Mouse (Mus musculus) brain, embryonic 14.5 days (tissue): ENCODE measurements around the gene Ppp2r5c.

ENCODE experiments used
- CTCF ChIP-seq: fragments of 200-500 bp; IDR thresholded peaks from 2 replicates; pipeline ENCODE4 v1.5.1; 2012; ENCODE audit warnings: inconsistent platforms, mild to moderate bottlenecking, moderate library complexity, borderline replicate concordance; ENCODE audit not compliant: insufficient read depth, insufficient read length; ENCODE audit errors: extremely low read depth
- POLR2A ChIP-seq: fragments of 200-500 bp; IDR thresholded peaks from 2 replicates; pipeline ENCODE4 v1.6.1; 2012; ENCODE audit warnings: mild to moderate bottlenecking, inconsistent platforms, borderline replicate concordance; ENCODE audit not compliant: poor library complexity, insufficient read depth, insufficient read length, severe bottlenecking; ENCODE audit errors: extremely low read depth

GRCm38 (mm10) chr12:110485585-110486331, 38.8 kb downstream of the Ppp2r5c start:
- TF ChIP-seq POLR2A (peak; percentile 34; the same call in 1 of the 2 replicates), CTCF (no peak)
